Mouse (Mus musculus) erythroid progenitor cell, adult 5-6 weeks (primary cell): ENCODE data around the gene Hoxc6. TPM values are rescaled to one million over a fixed set of nuclear protein-coding genes. Genes with fewer than 3 reads are reported as not detected.

Source experiments
- ATAC-seq: replicated peaks from 2 replicates; pipeline ENCODE4 v1.8.0; 2016; ENCODE audit warnings: moderate number of reproducible peaks, mild to moderate bottlenecking, moderate TSS enrichment, inconsistent platforms; ENCODE audit not compliant: poor library complexity, low FRiP score, severe bottlenecking
- total RNA-seq, 2 experiments: library from RNA; stranded (forward) in 1 of 2; stranded (reverse) in 1 of 2; fragments of 150-400 nt in 1 of 2; fragments of 186-747, 209-891 nt in 1 of 2; gene quantifications; 2 replicates each; pipeline versions ENCODE4 v1.2.3 to v1.2.4; 2015 to 2017; ENCODE audit warnings: low replicate concordance in 2 of 2

Hoxc6 gene
- total RNA-seq, 2 experiments from 2014 or later: not detected

DNA sequence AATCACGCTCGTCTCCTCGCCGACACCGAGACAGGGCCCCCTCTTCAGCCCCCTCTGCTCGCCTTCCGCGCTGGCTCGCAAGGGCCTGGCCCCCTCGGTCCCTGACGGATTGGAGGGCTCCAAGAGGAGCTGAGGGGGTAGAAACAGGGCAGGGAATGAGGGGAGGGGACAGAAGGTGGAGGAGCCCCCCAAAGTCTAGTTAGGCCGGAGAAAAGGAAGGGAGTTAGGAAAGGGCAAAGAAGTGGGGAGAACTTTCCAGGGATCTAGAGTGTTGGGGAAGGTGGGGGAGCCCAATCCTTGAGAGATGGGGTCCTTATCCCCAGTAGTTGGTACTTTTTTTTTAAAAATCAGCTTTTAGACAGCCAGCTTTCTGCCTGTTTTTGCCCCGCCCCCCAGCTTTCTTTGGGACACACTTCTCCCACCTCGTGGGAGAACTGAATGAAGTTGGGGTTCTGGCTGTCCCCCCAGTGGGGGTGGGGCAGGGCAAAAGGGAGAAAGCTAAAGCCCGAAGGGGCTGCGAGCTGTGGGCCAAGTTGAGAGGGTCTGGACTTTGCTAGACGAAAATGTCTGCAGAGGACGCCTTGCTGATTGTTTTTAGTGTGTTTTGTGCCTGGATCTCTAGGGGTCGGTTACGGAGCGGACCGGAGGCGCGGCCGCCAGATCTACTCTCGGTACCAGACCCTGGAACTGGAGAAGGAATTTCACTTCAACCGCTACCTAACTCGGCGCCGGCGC is 12.2 kb downstream of the Hoxc6 start:
- ATAC-seq: no peak

GRCm38 (mm10) chr15:103010847-103011555 is 12.9 kb downstream of the Hoxc6 start:
- no peak for ATAC-seq

- ATAC-seq: no peak
These were observed 13.9 kb downstream of the Hoxc6 start for GRCm38 (mm10) chr15:103011928-103012486.

- ATAC-seq: no peak
These were observed 15.4 kb downstream of the Hoxc6 start for GRCm38 (mm10) chr15:103013238-103013984.

DNA sequence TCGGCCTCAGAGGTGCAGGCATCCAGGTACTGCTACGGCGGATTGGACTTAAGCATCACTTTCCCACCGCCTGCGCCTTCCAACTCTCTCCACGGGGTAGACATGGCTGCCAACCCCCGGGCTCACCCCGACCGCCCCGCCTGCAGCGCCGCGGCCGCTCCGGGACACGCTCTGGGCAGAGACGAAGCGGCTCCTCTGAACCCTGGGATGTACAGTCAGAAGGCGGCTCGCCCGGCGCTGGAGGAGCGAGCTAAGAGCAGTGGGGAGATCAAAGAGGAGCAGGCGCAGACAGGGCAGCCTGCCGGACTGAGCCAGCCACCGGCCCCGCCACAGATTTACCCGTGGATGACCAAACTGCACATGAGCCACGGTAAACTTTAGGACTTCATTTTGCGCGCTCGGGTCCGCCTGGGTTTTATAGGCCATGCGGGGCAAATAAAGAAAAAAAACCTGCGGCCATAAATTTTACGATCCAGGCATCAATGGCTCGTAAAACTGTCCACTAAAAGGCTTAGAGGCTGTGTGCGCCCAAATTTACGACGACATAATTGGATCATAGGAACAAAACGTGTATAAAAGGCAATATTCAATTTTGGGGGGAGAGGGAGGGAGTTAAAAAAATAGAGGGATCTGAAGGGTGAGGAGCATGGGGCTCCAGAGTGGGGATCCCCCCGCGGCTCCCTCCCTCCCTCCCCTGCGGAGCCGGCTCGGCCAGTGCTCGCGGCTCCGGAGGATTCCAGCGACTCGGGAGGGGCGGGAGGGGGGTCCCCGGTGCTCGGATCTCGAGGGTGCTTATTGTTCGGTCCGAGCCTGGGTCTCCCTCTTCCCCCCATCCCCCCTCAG is 16.3 kb downstream of the Hoxc6 start:
- ATAC-seq: no peak

DNA sequence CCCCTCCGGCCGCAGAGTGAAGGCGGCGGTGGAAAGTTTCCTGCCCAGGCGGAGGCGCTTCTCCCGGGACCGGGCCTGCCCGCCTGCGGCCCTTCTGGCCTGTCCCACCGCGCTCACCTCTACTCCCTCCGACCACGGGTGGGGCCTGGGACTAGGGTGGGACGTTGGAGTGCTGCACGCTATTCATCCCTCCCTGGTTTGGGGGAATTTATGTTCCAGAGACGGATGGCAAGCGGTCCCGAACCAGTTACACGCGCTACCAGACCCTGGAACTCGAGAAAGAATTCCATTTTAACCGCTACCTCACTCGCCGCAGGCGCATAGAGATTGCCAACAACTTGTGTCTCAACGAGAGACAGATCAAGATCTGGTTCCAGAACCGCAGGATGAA is 16.9 kb downstream of the Hoxc6 start:
- no peak for ATAC-seq

- no peak for ATAC-seq
These were observed 17.5 kb downstream of the Hoxc6 start for GRCm38 (mm10) chr15:103015406-103016166.

- ATAC-seq: no peak
These were observed 20.6 kb downstream of the Hoxc6 start, which contains the start of gene Hoxc4 for GRCm38 (mm10) chr15:103018636-103019035. TSS of gene Hoxc4 (plus strand) at chr15:103018934.

DNA sequence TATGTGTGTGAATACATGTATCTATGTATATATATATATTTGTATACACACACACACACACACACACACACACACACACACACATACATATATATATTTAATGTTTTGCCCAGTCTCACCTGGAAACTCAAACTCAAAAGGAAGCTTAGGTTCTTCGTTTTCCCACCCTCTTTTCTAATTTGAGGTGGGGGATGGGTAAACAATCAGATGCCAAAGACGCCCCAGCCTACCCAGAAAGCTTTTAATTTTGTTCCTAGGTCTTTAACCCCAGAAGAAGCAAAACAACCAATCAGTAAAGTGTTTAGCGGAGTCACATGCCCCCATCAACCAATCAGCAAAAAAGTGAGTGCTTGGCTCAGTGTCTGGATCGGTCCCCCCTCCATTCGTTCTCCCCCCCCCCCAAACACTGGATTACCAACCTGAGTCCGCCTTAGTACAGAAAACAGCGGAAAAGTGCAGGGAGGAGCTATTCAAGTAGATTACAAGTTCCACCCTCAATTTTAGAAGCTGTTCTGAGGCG is 22.9 kb downstream of the Hoxc6 start:
- no peak for ATAC-seq

DNA sequence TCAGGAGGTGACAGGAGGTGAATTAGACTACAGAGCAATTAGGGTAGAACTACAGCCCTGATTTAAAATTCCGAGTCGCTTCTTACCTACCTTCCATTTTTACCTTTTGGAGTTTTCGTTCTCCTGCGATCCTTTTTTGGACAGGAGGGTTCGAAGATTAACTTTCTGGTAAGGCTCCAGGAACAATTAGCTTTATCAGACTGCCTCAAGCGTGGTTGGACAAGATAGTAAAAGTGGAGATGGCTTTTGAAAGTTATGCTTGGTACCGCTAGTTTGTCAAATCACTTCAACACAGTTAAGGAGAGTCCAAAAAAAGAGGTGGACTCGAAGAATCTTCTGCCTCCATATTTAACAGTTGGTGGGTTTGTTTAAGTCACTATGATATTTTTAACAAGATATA is 23.5 kb downstream of the Hoxc6 start:
- no peak for ATAC-seq

- ATAC-seq: no peak
These were observed 26.1 kb downstream of the Hoxc6 start for GRCm38 (mm10) chr15:103024131-103024530.

DNA sequence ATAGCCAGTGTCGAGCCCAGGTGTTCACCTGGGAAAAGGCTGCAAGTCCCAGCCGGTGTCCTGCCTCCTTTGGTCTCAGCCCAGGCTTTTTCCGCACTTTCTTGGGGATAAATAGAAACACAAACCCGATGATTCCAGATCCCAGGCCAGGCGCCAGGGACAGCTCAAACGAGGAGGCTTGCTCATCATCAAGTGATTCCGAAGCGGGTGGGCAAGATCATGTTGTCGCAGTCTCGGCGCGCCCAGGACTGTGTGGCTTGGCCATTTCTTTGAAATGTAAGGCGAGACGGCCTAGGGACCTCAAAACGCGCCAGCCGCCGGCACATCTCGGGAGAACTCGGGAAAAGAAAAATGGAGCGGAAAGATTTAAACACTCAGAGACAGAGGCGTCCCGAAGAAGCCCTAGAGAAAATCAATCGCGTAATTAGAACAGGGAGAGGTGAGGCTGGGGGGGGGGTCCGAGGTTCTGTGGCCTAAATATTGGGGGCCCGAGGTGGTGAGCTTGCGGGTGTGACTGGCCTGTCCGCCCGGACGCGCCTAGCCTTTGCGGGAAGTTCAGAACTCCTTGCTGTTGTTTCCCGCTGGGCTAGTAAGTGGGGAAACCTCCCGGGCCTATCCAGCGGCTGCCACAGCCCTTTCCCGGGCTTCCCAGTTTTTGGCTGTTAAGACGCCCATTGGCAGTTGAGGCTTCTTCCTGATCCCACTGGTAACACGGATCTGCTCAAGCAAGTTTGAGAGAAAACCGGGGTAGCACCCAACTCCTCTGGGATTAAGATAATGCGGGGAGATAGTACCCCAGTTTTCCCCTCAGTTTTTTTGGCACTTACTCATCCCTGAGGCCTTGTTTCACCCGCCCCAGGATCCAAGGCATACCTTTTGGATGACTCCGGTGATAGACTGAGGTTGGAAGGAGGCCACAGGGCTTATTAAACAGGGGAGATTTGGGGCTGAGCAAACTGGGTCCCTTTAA is 29.5 kb downstream of the Hoxc6 start:
- ATAC-seq: no peak

DNA sequence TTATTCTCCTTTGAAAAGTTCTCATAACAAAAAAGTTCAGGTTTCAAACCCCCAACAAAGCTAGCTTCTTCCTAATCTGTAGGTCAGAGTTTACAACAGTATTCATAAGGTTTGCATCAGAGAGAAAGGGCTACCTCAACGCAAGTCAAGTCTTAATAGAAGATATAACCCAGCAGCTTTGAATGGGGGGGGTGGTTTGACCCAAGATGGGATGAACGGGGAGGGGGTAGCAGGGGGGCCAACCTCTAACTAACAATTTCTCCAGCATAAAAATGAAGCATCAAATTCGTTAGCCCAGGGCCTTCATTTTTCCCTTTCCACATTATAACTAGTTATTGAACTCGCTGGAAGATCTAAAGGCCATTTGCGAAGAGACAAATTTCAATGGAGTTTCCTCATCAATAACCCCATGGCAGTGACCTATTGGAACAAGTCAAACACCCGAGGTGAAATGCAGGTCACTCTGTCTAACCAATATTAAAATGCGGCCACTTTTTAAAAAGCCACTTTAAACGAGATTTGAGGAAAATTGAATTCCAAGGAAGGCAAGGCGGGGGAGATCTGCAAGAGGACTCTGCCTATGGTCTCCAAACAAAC is 31.0 kb downstream of the Hoxc6 start:
- no peak for ATAC-seq

DNA sequence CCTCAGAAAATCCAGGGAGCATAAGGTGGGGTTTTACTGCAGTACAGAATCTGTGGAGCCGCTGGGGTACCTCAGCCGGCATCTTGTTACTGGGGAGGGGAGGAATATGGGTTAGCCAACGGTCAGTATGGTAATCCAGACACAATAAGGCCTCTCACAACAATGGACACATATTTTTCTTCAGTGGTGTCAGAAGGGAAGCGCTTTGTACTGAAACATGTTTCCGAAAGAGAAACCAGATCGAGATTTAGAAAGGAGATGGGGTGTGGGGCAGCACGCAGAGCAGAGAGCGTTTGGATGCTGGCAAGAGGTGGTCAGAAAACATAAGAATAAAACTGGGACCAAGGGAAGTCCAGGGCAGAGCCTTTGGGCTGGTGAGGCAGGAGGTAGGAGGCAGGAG is 32.1 kb downstream of the Hoxc6 start:
- no peak for ATAC-seq

DNA sequence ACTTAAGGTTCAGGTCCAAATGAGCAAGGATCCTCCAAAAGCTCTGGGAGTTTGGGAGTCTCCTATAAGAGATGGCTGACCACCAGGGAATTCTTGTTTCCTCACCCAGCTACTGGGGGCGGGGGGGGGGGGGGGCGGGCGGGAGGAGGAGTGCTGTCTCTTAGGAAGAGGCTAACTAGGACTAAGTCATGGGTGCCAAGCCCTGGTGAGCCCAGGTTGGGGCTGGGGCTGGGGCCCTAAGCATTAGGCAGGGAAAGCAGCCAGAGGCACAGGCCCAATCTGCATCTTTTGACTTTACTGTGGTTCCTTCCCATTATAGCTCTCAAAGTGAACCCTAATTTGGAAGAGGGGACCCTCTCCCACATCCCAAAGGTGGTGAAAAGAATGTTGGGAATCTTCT is 34.1 kb downstream of the Hoxc6 start:
- ATAC-seq: no peak

GRCm38 (mm10) chr15:103032646-103033575 is 34.9 kb downstream of the Hoxc6 start:
- no peak for ATAC-seq
